Mouse (Mus musculus): ENCODE results near the gene Dgkg. TPM values are rescaled to one million over a fixed set of nuclear protein-coding genes. Genes with fewer than 3 reads are reported as not detected.
A peak's percentile ranks its signal among the peaks of the same experiment; 100 is the strongest.

Gene Dgkg
- polyA plus RNA-seq, 1 experiment from 2014 or later: 0.51 TPM

- no peaks in the 10 kb centered on the region for H3K27me3 ChIP-seq (ENCODE audit: control insufficient read depth, insufficient read depth, low read length)
- no peaks in the 10 kb centered on the region for H3K9me3 ChIP-seq (ENCODE audit: control insufficient read depth, low read length)
- peaks cover 43% of the 10 kb centered on the region for H3K4me1 ChIP-seq (ENCODE audit: control insufficient read depth, insufficient read depth, low read length)
- H3K27ac ChIP-seq (ENCODE audit: low read depth, low read length): no peak overlapping the region
- ATAC-seq (ENCODE audit: low FRiP score, low TSS enrichment): no peak
- no peak overlapping the region for H3K9ac ChIP-seq (ENCODE audit: low read depth, low read length)
- H3K4me3 ChIP-seq (ENCODE audit: low read length): no peak overlapping the region
- peaks cover 14% of the 10 kb centered on the region; the same call in 1 of the 2 replicates for H3K36me3 ChIP-seq (ENCODE audit: control insufficient read depth, insufficient read depth, low read length)
- H3K4me2 ChIP-seq (replicated peaks; ENCODE audit: low read depth, low read length): no peak overlapping the region
- 64% methylated on average over 16 of the region's 16 CpGs for WGBS
Measured at GRCm38 (mm10) chr16:22430211-22430951, 226.6 kb downstream of the Dgkg start.

DNA sequence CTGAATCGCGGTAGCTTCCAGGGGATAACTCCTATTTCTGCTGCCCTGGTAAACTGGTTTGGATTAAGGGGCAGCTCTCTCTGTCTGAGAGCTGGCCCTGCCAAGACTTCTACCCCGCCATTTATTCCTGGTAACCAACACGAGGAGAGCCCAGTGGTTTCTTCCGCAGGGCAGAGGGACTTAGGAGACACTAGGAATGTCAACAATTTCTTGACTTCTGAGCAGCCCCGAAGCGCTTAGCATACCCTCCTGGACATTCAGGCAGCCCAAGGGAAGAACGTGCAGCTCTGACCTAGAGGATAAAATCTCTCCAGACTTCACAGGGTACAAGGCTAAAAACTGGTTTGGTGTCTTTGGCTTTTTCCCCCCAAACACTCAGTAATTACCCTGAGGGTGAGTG, 227.6 kb downstream of the Dgkg start:
- 19% methylated on average over 8 of the region's 8 CpGs for WGBS
- Histone ChIP-seq H3K4me3 (ENCODE audit: low read length) (peak overlapping the region; percentile 14; the same call in 1 of the 2 replicates), H3K9ac (ENCODE audit: low read depth, low read length) (peak overlapping the region; percentile 37)

DNA sequence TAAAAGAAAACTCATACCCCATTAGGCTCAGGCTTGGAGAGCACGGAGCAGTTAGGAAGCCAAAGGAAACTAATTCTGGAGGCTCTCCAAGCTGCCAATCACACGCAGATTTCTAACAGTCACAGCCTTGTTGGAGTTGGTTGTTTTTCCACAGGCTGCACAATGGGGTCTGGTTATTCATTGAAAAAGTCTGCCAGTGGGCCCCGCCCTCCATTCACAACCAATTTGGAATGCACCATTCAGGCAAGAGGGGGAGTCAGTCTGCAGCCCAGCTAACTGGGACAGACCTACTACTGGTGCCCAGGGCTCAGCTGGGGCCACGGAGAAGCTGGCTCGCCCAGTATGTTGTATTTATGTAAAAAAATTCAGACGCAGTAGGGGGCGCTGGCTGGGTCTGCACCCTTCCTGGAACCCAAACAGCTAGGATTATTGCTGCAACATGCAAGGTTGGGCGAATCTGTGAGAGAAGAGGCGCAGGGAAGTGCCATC, 228.1 kb downstream of the Dgkg start:
- H3K4me3 ChIP-seq (ENCODE audit: low read length): peak overlapping the region; percentile 14; the same call in 1 of the 2 replicates
- peak overlapping the region; percentile 37 for H3K9ac ChIP-seq (ENCODE audit: low read depth, low read length)
- H3K27me3 ChIP-seq (ENCODE audit: control insufficient read depth, insufficient read depth, low read length): no peaks in the 10 kb centered on the region
- ATAC-seq (ENCODE audit: low FRiP score, low TSS enrichment): peak; percentile 90
- no peaks in the 10 kb centered on the region for H3K9me3 ChIP-seq (ENCODE audit: control insufficient read depth, low read length)
- peaks cover 20% of the 10 kb centered on the region; the same call in 1 of the 2 replicates for H3K36me3 ChIP-seq (ENCODE audit: control insufficient read depth, insufficient read depth, low read length)
- H3K4me1 ChIP-seq (ENCODE audit: control insufficient read depth, insufficient read depth, low read length): peaks cover 28% of the 10 kb centered on the region
- WGBS: 7% methylated on average over 9 of the region's 9 CpGs
- H3K4me2 ChIP-seq (replicated peaks; ENCODE audit: low read depth, low read length): peak overlapping the region; percentile 31
- H3K27ac ChIP-seq (ENCODE audit: low read depth, low read length): peak overlapping the region; percentile 49

More for the DNA sequence above, 227.6 kb downstream of the Dgkg start:
- H3K4me2 ChIP-seq (replicated peaks; ENCODE audit: low read depth, low read length): peak overlapping the region; percentile 31
- H3K9me3 ChIP-seq (ENCODE audit: control insufficient read depth, low read length): no peaks in the 10 kb centered on the region
- H3K27ac ChIP-seq (ENCODE audit: low read depth, low read length): peak overlapping the region; percentile 49; the same call in 1 of the 2 replicates
- peaks cover 20% of the 10 kb centered on the region; the same call in 1 of the 2 replicates for H3K36me3 ChIP-seq (ENCODE audit: control insufficient read depth, insufficient read depth, low read length)
- H3K4me1 ChIP-seq (ENCODE audit: control insufficient read depth, insufficient read depth, low read length): peaks cover 33% of the 10 kb centered on the region
- ATAC-seq (ENCODE audit: low FRiP score, low TSS enrichment): 0 out of 2 replicates have a peak, but pooled peaks have one; percentile 7
- H3K27me3 ChIP-seq (ENCODE audit: control insufficient read depth, insufficient read depth, low read length): no peaks in the 10 kb centered on the region

DNA sequence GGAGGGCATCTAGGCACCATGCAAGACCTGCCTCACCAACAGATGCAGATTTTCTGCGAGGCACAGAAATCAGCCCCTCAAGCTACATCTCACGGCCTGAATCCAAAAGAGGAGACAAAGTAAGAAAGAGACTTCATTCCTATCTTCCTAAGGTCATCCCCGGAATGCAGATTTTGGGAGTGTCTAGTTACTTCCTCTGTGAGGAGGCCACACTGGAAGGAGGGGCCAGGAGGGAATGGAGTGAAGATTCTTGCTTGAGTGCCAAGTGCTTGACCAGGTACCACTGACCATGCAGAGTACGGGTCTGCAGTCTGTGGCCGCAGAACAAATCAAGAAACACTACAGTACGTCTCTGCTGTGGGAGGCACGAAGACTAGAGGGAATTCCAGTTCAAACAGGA, 230.2 kb downstream of the Dgkg start:
- Histone ChIP-seq H3K4me3 (ENCODE audit: low read length) (no peak overlapping the region), H3K27me3 (ENCODE audit: control insufficient read depth, insufficient read depth, low read length) (no peaks in the 10 kb centered on the region), H3K36me3 (ENCODE audit: control insufficient read depth, insufficient read depth, low read length) (peaks cover 23% of the 10 kb centered on the region; the same call in 1 of the 2 replicates), H3K9ac (ENCODE audit: low read depth, low read length) (no peak overlapping the region), H3K4me1 (ENCODE audit: control insufficient read depth, insufficient read depth, low read length) (peaks cover 20% of the 10 kb centered on the region), H3K27ac (ENCODE audit: low read depth, low read length) (no peak overlapping the region), H3K9me3 (ENCODE audit: control insufficient read depth, low read length) (no peaks in the 10 kb centered on the region), H3K4me2 (replicated peaks; ENCODE audit: low read depth, low read length) (no peak overlapping the region)
- ATAC-seq (ENCODE audit: low FRiP score, low TSS enrichment): no peak
- WGBS: 84% methylated on average over 7 of the region's 7 CpGs

- Histone ChIP-seq H3K9me3 (ENCODE audit: control insufficient read depth, low read length) (no peaks in the 10 kb centered on the region), H3K4me1 (ENCODE audit: control insufficient read depth, insufficient read depth, low read length) (peaks cover 6% of the 10 kb centered on the region), H3K27me3 (ENCODE audit: control insufficient read depth, insufficient read depth, low read length) (no peaks in the 10 kb centered on the region), H3K4me3 (ENCODE audit: low read length) (no peak overlapping the region), H3K27ac (ENCODE audit: low read depth, low read length) (no peak overlapping the region), H3K9ac (ENCODE audit: low read depth, low read length) (no peak overlapping the region), H3K4me2 (replicated peaks; ENCODE audit: low read depth, low read length) (no peak overlapping the region), H3K36me3 (ENCODE audit: control insufficient read depth, insufficient read depth, low read length) (peaks cover 22% of the 10 kb centered on the region; the same call in 1 of the 2 replicates)
- 71% methylated on average over 5 of the region's 5 CpGs for WGBS
- ATAC-seq (ENCODE audit: low FRiP score, low TSS enrichment): no peak
Measured at GRCm38 (mm10) chr16:22422256-22422655, 234.8 kb downstream of the Dgkg start.

Small RNA genes lying within 50 kb of the gene (microRNA-seq; reads per million reads assigned to microRNA genes)
- gene Mir6362: not detected
- not detected for gene Mir8095

Other genes starting within 250 kb of the Dgkg start
- gene Etv5, start 217.5 kb downstream of the Dgkg start, polyA plus RNA-seq (2014; fragmentation: Nextera tagmentation; extraction: Ambion mirVana): 43.0 and 68.0 TPM in 2 replicates
- gene Crygs, start 154.4 kb upstream of the Dgkg start, polyA plus RNA-seq (2014; fragmentation: Nextera tagmentation; extraction: Ambion mirVana): 0.26 TPM in 1 of 2 replicates, not detected in the other
- 25.3 and 36.0 TPM in 2 replicates for gene Tbccd1, start 200.4 kb upstream of the Dgkg start, polyA plus RNA-seq (2014; fragmentation: Nextera tagmentation; extraction: Ambion mirVana)
- gene Dnajb11, start 200.6 kb upstream of the Dgkg start, polyA plus RNA-seq (2014; fragmentation: Nextera tagmentation; extraction: Ambion mirVana): 73.6 and 112 TPM in 2 replicates
- gene Ahsg, start 234.1 kb upstream of the Dgkg start, polyA plus RNA-seq (2014; fragmentation: Nextera tagmentation; extraction: Ambion mirVana): 0.31 and 1.1 TPM in 2 replicates

Measured in kidney, embryonic 14.5 days (tissue).